Mouse (Mus musculus): ENCODE results near the gene Srl.
"Not testable (repeated sequence)": the region's sequence is repeated elsewhere in the genome, so short reads cannot be mapped to it uniquely, and the experiment has no call there.

The Srl gene

GRCm38 (mm10) chr16:4541501-4542198 is at the start of gene Srl:
TSS of gene Srl (minus strand) at chr16:4541816.
- DNase-seq (ENCODE audit: low read depth, low spot score) = peak; percentile 95

- DNase-seq (ENCODE audit: low read depth, low spot score) = peak; percentile 58
Measured at GRCm38 (mm10) chr16:4590236-4590635, 48.6 kb upstream of the Srl start.

DNA sequence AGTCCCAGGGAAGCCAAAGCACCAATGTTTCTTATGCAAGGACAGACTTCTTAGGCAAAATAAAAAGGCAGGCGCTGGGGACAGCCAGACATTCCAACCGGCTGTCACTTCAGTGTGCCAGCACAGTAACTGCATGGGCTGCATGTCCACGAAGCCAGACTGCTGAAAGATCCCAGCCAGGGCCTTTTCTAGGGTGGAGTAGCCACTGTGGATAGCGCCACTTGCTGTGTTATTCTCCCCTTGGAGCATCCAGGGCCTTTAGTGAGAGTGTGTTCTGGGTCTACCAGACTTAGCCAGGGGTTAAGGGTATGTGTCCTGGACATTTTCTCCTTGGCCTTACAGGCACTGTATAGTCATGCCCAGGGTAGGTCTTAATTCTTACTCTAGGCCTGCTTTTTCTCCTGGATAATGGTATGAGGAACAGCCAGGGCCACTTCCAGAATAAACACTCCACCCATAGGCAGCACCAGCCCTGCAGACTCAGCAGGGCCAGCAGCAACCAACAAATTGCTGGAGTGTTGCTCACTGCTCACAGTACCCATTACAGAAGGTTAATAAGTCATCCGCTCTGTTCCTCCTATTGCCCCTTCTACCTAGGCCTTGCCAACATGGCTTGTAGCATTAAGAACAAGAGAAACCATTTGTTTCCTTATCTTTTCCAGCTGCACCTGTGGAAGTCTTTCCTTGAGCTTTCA is 46.0 kb upstream of the Srl start:
- DNase-seq (ENCODE audit: low read depth, low spot score) = no peak

- peak; percentile 96 for DNase-seq (ENCODE audit: low read depth, low spot score)
Measured at GRCm38 (mm10) chr16:4586531-4587123, 45.0 kb upstream of the Srl start.

- peak; percentile 34 for DNase-seq (ENCODE audit: low read depth, low spot score)
Measured at GRCm38 (mm10) chr16:4585642-4586530, 44.3 kb upstream of the Srl start.

DNA sequence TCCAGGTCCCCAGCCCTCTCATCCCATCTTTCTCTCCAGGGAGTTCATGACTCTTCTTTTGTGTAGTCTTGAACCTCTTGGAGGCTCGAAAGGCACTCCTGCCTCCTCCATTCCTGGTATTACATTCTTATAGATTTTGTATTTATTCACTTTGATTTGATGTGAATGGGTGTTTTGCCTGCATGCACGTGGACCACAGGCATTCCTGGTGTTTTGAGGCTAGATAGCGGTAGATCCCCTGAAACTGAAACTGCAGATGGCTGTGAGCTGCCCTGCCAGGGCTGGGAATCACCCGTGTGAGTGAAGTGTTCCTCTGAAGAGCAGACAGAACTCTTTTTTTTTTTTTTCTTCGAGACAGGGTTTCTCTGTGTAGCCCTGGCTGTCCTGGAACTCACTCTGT is 42.8 kb upstream of the Srl start:
- DNase-seq (ENCODE audit: low read depth, low spot score) = peak; percentile 27

GRCm38 (mm10) chr16:4583807-4584206 is 42.2 kb upstream of the Srl start:
- DNase-seq (ENCODE audit: low read depth, low spot score) = peak; percentile 72

- DNase-seq (ENCODE audit: low read depth, low spot score) = not testable (repeated sequence)
Measured at GRCm38 (mm10) chr16:4581179-4581578, 39.6 kb upstream of the Srl start.

DNA sequence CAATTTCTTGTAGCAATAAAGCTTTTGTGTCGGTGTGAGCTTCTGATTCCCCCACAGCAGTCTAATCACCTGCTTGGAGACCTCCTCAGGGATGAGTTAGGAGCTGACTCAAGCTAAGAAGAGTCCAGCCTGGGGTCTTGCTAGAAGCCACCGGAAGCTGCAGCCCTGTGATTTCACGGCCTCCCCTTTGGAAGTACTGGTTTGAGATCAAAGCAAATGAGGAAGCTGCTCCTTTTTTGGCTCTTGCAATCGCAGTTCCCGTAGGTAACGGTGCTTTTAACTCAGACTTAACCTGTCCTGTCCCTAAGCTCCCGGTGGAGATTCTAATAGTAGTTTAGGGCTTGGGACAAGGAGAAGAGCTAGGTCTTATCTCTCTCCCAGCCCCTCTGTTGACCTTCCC is 37.0 kb upstream of the Srl start:
- DNase-seq (ENCODE audit: low read depth, low spot score) = no peak

- peak; percentile 49 for DNase-seq (ENCODE audit: low read depth, low spot score)
Measured at GRCm38 (mm10) chr16:4576873-4577272, 35.3 kb upstream of the Srl start.

GRCm38 (mm10) chr16:4576038-4576437 is 34.4 kb upstream of the Srl start:
- no peak for DNase-seq (ENCODE audit: low read depth, low spot score)

- no peak for DNase-seq (ENCODE audit: low read depth, low spot score)
Measured at GRCm38 (mm10) chr16:4570737-4571136, 29.1 kb upstream of the Srl start.

- DNase-seq (ENCODE audit: low read depth, low spot score) = peak; percentile 87
Measured at GRCm38 (mm10) chr16:4567912-4568311, 26.3 kb upstream of the Srl start.

DNA sequence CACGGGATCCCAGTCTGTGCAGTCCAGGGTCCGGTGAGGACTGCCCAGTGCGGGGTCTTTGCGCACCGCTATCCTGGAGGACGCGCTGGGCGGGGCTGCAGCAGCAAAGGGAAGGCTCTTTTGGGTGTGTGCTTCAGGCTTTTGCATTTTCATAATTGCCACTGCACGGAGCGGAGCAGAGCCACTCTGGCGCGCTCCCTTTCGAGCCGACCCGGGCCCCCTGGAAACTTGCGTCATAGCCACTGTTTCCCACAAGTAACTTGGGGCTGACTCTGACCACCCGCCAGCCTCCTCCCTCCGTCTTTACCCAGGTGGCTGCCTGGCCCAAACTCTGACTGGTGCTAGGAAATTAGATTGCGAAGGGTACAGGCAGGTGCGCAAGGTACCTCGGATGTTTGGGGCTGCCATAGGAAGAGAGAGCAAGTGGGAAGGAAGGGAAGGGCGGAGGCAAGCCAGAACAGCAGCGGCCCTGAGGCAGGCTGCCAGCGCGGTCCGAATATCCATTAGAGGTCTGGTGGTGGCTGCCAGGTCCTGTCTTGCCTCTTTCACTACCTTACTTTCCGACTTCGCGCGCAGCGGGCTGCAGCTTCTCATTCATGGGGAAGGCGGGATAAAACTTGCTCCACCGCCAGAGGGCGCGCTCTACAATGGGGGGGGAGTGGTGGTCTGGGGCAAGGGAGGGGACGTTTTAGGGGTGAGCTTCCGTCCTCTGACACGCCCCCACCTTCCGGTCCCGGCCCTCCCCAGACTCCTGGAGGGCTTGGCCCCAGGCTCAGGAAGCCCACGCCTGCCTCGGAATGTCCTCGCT is 18.7 kb upstream of the Srl start:
- peak; percentile 84 for DNase-seq (ENCODE audit: low read depth, low spot score)

- peak; percentile 88 for DNase-seq (ENCODE audit: low read depth, low spot score)
Measured at GRCm38 (mm10) chr16:4559715-4560144, 18.1 kb upstream of the Srl start, which contains the start of gene Tfap4. TSS of gene Tfap4 (minus strand) at chr16:4559854.

- DNase-seq (ENCODE audit: low read depth, low spot score) = peak; percentile 67
Measured at GRCm38 (mm10) chr16:4558980-4559631, 17.5 kb upstream of the Srl start.

DNA sequence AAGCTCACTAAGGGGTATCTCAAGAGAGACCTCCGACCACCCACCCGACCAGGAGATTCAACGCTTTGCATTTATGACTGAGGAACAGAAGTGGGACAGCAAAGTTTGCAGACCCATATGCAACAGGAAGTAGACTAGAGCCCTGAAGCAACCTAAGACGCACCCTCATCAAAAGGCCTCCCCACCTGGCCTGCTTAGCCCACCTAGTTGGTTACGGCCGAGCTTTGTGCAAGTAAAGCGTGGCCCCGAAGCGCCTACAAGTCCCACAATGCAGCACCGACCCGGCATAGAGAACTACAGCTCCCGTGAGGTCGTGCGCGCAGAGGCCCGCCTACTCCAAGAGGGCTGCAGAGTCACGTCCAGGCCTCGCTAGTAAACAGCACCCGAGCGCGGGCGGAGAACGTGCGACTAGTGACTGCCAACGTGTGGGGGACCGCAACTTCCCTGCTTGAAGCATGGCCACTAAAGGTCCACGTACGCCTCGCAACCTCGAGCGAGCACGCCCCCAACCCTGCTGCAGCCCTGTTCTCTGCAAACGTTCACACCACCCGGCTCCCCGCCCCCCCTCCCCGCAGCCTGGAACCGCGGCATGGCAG is 16.9 kb upstream of the Srl start:
- DNase-seq (ENCODE audit: low read depth, low spot score) = peak; percentile 94

GRCm38 (mm10) chr16:4557949-4558348 is 16.3 kb upstream of the Srl start:
- DNase-seq (ENCODE audit: low read depth, low spot score) = peak; percentile 83

DNA sequence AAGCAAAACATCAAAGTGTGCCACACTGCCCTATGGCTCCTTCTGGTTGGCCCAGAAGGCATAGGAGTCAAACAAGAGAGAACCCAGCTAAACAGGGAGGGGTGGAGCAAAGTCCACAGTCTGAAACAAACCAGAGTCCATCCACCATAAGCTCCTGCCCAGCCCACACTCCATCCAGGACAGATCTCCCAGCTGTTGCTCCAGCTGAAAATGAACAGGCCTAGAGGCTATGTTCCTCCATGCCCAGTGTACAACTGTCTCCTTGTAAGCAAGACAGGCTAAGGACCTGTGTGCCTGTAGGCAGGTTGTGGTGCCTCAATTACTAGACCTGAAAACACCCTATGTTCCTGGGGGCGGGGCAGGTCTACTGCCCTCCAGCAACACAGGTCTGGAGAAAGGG is 15.5 kb upstream of the Srl start:
- no peak for DNase-seq (ENCODE audit: low read depth, low spot score)

DNA sequence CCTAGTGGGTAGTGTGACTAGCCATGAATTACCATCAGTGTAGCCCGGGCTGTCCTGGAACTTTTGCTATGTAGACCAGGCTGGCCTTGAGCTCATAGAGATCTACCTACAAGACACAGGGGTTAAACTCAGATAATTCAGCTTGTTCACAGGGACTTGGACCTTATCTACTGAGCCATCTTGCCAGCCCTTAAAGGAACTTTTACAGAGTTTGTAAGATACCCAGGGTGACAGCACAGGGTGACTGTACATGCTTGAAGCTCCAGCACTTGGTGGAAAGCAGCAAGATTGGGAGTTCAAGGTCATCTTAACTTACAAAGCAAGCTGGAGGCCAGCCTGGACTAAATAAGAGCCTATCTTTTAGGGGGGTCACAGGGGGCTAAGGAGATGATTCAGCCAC is 13.9 kb upstream of the Srl start:
- no peak for DNase-seq (ENCODE audit: low read depth, low spot score)

Data from CD4-positive, CD25-positive, alpha-beta regulatory T cell, adult 2 months (primary cell).